Mouse (Mus musculus): ENCODE results near the gene Spata31d1a. TPM values are rescaled to one million over a fixed set of nuclear protein-coding genes. Genes with fewer than 3 reads are reported as not detected.
A peak's percentile ranks its signal among the peaks of the same experiment; 100 is the strongest.

Spata31d1a gene
- polyA plus RNA-seq, 1 experiment from 2014 or later: not detected

- H3K4me3 ChIP-seq (ENCODE audit: low read depth, low read length): no peak overlapping the region
- WGBS: 93% methylated on average over 10 of the region's 10 CpGs
- no peaks in the 10 kb centered on the region for H3K9me3 ChIP-seq (ENCODE audit: control insufficient read depth, low read length)
- no peaks in the 10 kb centered on the region for H3K27me3 ChIP-seq (ENCODE audit: control insufficient read depth, insufficient read depth, low read length)
- H3K4me2 ChIP-seq (ENCODE audit: low read depth, low read length, severe bottlenecking): no peak overlapping the region
- H3K9ac ChIP-seq (ENCODE audit: low read length): no peak overlapping the region
- H3K4me1 ChIP-seq (replicated peaks; ENCODE audit: control insufficient read depth, insufficient read depth, low read length): peaks cover 8% of the 10 kb centered on the region
- DNase-seq (ENCODE audit: low spot score): no peak
- peaks cover 5% of the 10 kb centered on the region for H3K36me3 ChIP-seq (ENCODE audit: control insufficient read depth, insufficient read depth, low read length)
- H3K27ac ChIP-seq (ENCODE audit: low read depth, low read length): no peak overlapping the region
- ATAC-seq (replicated peaks; ENCODE audit: low FRiP score): no peak
Observed at GRCm38 (mm10) chr13:59669946-59670345, 40.2 kb downstream of the Spata31d1a start.

- WGBS: 85% methylated on average over 11 of the region's 11 CpGs
- Histone ChIP-seq H3K4me1 (replicated peaks; ENCODE audit: control insufficient read depth, insufficient read depth, low read length) (peaks cover 6% of the 10 kb centered on the region), H3K4me3 (ENCODE audit: low read depth, low read length) (no peak overlapping the region), H3K27ac (ENCODE audit: low read depth, low read length) (no peak overlapping the region), H3K36me3 (ENCODE audit: control insufficient read depth, insufficient read depth, low read length) (peaks cover 11% of the 10 kb centered on the region), H3K9me3 (ENCODE audit: control insufficient read depth, low read length) (no peaks in the 10 kb centered on the region), H3K4me2 (ENCODE audit: low read depth, low read length, severe bottlenecking) (no peak overlapping the region), H3K9ac (ENCODE audit: low read length) (no peak overlapping the region), H3K27me3 (ENCODE audit: control insufficient read depth, insufficient read depth, low read length) (no peaks in the 10 kb centered on the region)
- ATAC-seq (replicated peaks; ENCODE audit: low FRiP score) (no peak), DNase-seq (ENCODE audit: low spot score) (no peak)
Observed at GRCm38 (mm10) chr13:59668501-59669093, 41.5 kb downstream of the Spata31d1a start.

GRCm38 (mm10) chr13:59667763-59668162 is 42.4 kb downstream of the Spata31d1a start:
- Histone ChIP-seq H3K27me3 (ENCODE audit: control insufficient read depth, insufficient read depth, low read length) (no peaks in the 10 kb centered on the region), H3K4me3 (ENCODE audit: low read depth, low read length) (no peak overlapping the region), H3K27ac (ENCODE audit: low read depth, low read length) (no peak overlapping the region), H3K4me1 (replicated peaks; ENCODE audit: control insufficient read depth, insufficient read depth, low read length) (0 out of 2 replicates have a peak, but pooled peaks cover 4% of the 10 kb centered on the region), H3K36me3 (ENCODE audit: control insufficient read depth, insufficient read depth, low read length) (peaks cover 13% of the 10 kb centered on the region), H3K9ac (ENCODE audit: low read length) (no peak overlapping the region), H3K4me2 (ENCODE audit: low read depth, low read length, severe bottlenecking) (no peak overlapping the region), H3K9me3 (ENCODE audit: control insufficient read depth, low read length) (no peaks in the 10 kb centered on the region)
- WGBS: 92% methylated on average over 5 of the region's 5 CpGs
- DNase-seq (ENCODE audit: low spot score) (no peak), ATAC-seq (replicated peaks; ENCODE audit: low FRiP score) (no peak)

- H3K4me1 ChIP-seq (replicated peaks; ENCODE audit: control insufficient read depth, insufficient read depth, low read length): no peaks in the 10 kb centered on the region
- WGBS: 94% methylated on average over 19 of the region's 19 CpGs
- H3K36me3 ChIP-seq (ENCODE audit: control insufficient read depth, insufficient read depth, low read length): peaks cover 17% of the 10 kb centered on the region
- no peaks in the 10 kb centered on the region for H3K9me3 ChIP-seq (ENCODE audit: control insufficient read depth, low read length)
- H3K27me3 ChIP-seq (ENCODE audit: control insufficient read depth, insufficient read depth, low read length): no peaks in the 10 kb centered on the region
- no peak overlapping the region for H3K4me3 ChIP-seq (ENCODE audit: low read depth, low read length)
- H3K9ac ChIP-seq (ENCODE audit: low read length): no peak overlapping the region
- DNase-seq (ENCODE audit: low spot score) (no peak), ATAC-seq (replicated peaks; ENCODE audit: low FRiP score) (no peak)
- no peak overlapping the region for H3K4me2 ChIP-seq (ENCODE audit: low read depth, low read length, severe bottlenecking)
- H3K27ac ChIP-seq (ENCODE audit: low read depth, low read length): no peak overlapping the region
Observed at GRCm38 (mm10) chr13:59663939-59664712, 46.0 kb downstream of the Spata31d1a start.

- Histone ChIP-seq H3K27ac (ENCODE audit: low read depth, low read length) (no peak overlapping the region), H3K4me1 (replicated peaks; ENCODE audit: control insufficient read depth, insufficient read depth, low read length) (peaks cover 8% of the 10 kb centered on the region; the same call in 1 of the 2 replicates), H3K36me3 (ENCODE audit: control insufficient read depth, insufficient read depth, low read length) (peaks cover 21% of the 10 kb centered on the region), H3K4me2 (ENCODE audit: low read depth, low read length, severe bottlenecking) (no peak overlapping the region), H3K27me3 (ENCODE audit: control insufficient read depth, insufficient read depth, low read length) (no peaks in the 10 kb centered on the region), H3K4me3 (ENCODE audit: low read depth, low read length) (no peak overlapping the region), H3K9me3 (ENCODE audit: control insufficient read depth, low read length) (no peaks in the 10 kb centered on the region), H3K9ac (ENCODE audit: low read length) (no peak overlapping the region)
- DNase-seq (ENCODE audit: low spot score) (no peak), ATAC-seq (replicated peaks; ENCODE audit: low FRiP score) (no peak)
- 95% methylated on average over 12 of the region's 12 CpGs for WGBS
Observed at GRCm38 (mm10) chr13:59661966-59662365, 48.2 kb downstream of the Spata31d1a start.

- no peak overlapping the region for H3K9ac ChIP-seq (ENCODE audit: low read length)
- H3K27ac ChIP-seq (ENCODE audit: low read depth, low read length): no peak overlapping the region
- no peaks in the 10 kb centered on the region for H3K27me3 ChIP-seq (ENCODE audit: control insufficient read depth, insufficient read depth, low read length)
- DNase-seq (ENCODE audit: low spot score) (no peak), ATAC-seq (replicated peaks; ENCODE audit: low FRiP score) (no peak)
- H3K4me1 ChIP-seq (replicated peaks; ENCODE audit: control insufficient read depth, insufficient read depth, low read length): peaks cover 12% of the 10 kb centered on the region; the same call in 1 of the 2 replicates
- H3K4me2 ChIP-seq (ENCODE audit: low read depth, low read length, severe bottlenecking): no peak overlapping the region
- no peak overlapping the region for H3K4me3 ChIP-seq (ENCODE audit: low read depth, low read length)
- H3K9me3 ChIP-seq (ENCODE audit: control insufficient read depth, low read length): no peaks in the 10 kb centered on the region
- H3K36me3 ChIP-seq (ENCODE audit: control insufficient read depth, insufficient read depth, low read length): peaks cover 21% of the 10 kb centered on the region
- WGBS: 92% methylated on average over 8 of the region's 8 CpGs
Observed at GRCm38 (mm10) chr13:59661387-59661786, 48.7 kb downstream of the Spata31d1a start.

GRCm38 (mm10) chr13:59660371-59660770 is 49.8 kb downstream of the Spata31d1a start:
- Histone ChIP-seq H3K4me1 (replicated peaks; ENCODE audit: control insufficient read depth, insufficient read depth, low read length) (peaks cover 12% of the 10 kb centered on the region; the same call in 1 of the 2 replicates), H3K27ac (ENCODE audit: low read depth, low read length) (no peak overlapping the region), H3K27me3 (ENCODE audit: control insufficient read depth, insufficient read depth, low read length) (no peaks in the 10 kb centered on the region), H3K9ac (ENCODE audit: low read length) (no peak overlapping the region), H3K4me2 (ENCODE audit: low read depth, low read length, severe bottlenecking) (no peak overlapping the region), H3K36me3 (ENCODE audit: control insufficient read depth, insufficient read depth, low read length) (peaks cover 20% of the 10 kb centered on the region), H3K9me3 (ENCODE audit: control insufficient read depth, low read length) (no peaks in the 10 kb centered on the region), H3K4me3 (ENCODE audit: low read depth, low read length) (no peak overlapping the region)
- ATAC-seq (replicated peaks; ENCODE audit: low FRiP score) (no peak), DNase-seq (ENCODE audit: low spot score) (no peak)
- 98% methylated on average over 3 of the region's 3 CpGs for WGBS

GRCm38 (mm10) chr13:59657781-59658180 is 52.3 kb downstream of the Spata31d1a start:
- DNase-seq (ENCODE audit: low spot score): no peak
- Histone ChIP-seq H3K4me2 (ENCODE audit: low read depth, low read length, severe bottlenecking) (no peak overlapping the region), H3K4me3 (ENCODE audit: low read depth, low read length) (no peak overlapping the region), H3K27ac (ENCODE audit: low read depth, low read length) (peak overlapping the region; percentile 64; the same call in 1 of the 2 replicates), H3K9me3 (ENCODE audit: control insufficient read depth, low read length) (no peaks in the 10 kb centered on the region), H3K9ac (ENCODE audit: low read length) (no peak overlapping the region), H3K4me1 (replicated peaks; ENCODE audit: control insufficient read depth, insufficient read depth, low read length) (peaks cover 12% of the 10 kb centered on the region; the same call in 1 of the 2 replicates), H3K27me3 (ENCODE audit: control insufficient read depth, insufficient read depth, low read length) (no peaks in the 10 kb centered on the region), H3K36me3 (ENCODE audit: control insufficient read depth, insufficient read depth, low read length) (peaks cover 8% of the 10 kb centered on the region)
- 88% methylated on average over 5 of the region's 5 CpGs for WGBS
- no peak for ATAC-seq (replicated peaks; ENCODE audit: low FRiP score)

Measured in forebrain, embryonic 11.5 days (tissue).